Mouse (Mus musculus): ENCODE data around the gene Sdhc.

- TF ChIP-seq POLR2A (IDR thresholded peaks at IDR 0.05; ENCODE audit: extremely low read depth, insufficient read depth, low read length): no peak
- TF ChIP-seq CTCF (IDR thresholded peaks at IDR 0.05; ENCODE audit: low read depth, low read length): no peak
Measured at GRCm38 (mm10) chr1:171193911-171194830, 43.8 kb upstream of the Sdhc start.
